Mouse (Mus musculus): ENCODE measurements around the gene Shank3.

DNA sequence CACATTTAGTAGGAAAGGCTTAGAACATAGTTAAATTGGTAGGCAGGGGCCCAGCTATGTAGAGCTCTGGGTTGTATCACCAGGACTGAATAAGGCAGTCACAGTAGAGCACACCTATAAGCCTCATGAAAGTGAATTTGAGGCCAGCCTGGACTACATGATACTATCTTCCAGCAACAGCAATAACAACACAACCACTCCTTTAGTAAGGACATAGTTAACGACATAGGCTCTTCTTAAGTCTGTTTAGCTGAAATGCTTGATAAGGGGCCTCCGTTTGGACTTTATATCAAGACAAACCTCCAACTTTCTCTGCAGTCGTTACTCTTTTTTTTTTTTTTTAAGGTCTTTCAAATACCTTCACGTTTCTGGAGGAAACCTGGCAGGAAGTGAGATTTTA lies 13.3 kb downstream of the Shank3 start:
- TF ChIP-seq TAL1 (IDR thresholded peaks at IDR 0.05; ENCODE audit: low read length), result no peak
- TF ChIP-seq GATA1 (IDR thresholded peaks at IDR 0.05; ENCODE audit: low read length), result no peak

Measured in erythroblast, embryonic 14.5 days (primary cell).